Mouse (Mus musculus): ENCODE results near the gene Ankrd66. TPM values are rescaled to one million over a fixed set of nuclear protein-coding genes. Genes with fewer than 3 reads are reported as not detected.
"Not testable (repeated sequence)": the region's sequence is repeated elsewhere in the genome, so short reads cannot be mapped to it uniquely, and the experiment has no call there.

Ankrd66 gene
- polyA plus RNA-seq, 1 experiment from 2014 or later, result 0.42 TPM

- Histone ChIP-seq H3K27ac (replicated peaks) (no peak overlapping the region), H3K9ac (replicated peaks) (no peak overlapping the region), H3K4me1 (no peaks in the 10 kb centered on the region), H3K4me2 (no peak overlapping the region), H3K36me3 (no peaks in the 10 kb centered on the region), H3K4me3 (replicated peaks) (no peak overlapping the region), H3K27me3 (replicated peaks) (no peaks in the 10 kb centered on the region), H3K9me3 (replicated peaks) (no peaks in the 10 kb centered on the region)
- 88% methylated on average over 5 of the region's 5 CpGs for WGBS
- ATAC-seq (ENCODE audit: low FRiP score), result no peak
These were observed 47.9 kb downstream of the Ankrd66 start for GRCm38 (mm10) chr17:43495502-43495901.

GRCm38 (mm10) chr17:43490371-43490770, 53.1 kb downstream of the Ankrd66 start:
- H3K4me1 ChIP-seq; H3K9ac ChIP-seq (replicated peaks); H3K4me3 ChIP-seq (replicated peaks); H3K36me3 ChIP-seq; ATAC-seq (ENCODE audit: low FRiP score); H3K27me3 ChIP-seq (replicated peaks); H3K9me3 ChIP-seq (replicated peaks); H3K4me2 ChIP-seq; H3K27ac ChIP-seq (replicated peaks): not testable (repeated sequence)
- 95% methylated on average over 10 of the region's 10 CpGs for WGBS

- WGBS, result 83% methylated on average over 2 of the region's 2 CpGs
- Histone ChIP-seq H3K9ac (replicated peaks) (no peak overlapping the region), H3K36me3 (no peaks in the 10 kb centered on the region), H3K9me3 (replicated peaks) (no peaks in the 10 kb centered on the region), H3K4me2 (no peak overlapping the region), H3K27ac (replicated peaks) (no peak overlapping the region), H3K4me1 (no peaks in the 10 kb centered on the region), H3K4me3 (replicated peaks) (no peak overlapping the region), H3K27me3 (replicated peaks) (no peaks in the 10 kb centered on the region)
- ATAC-seq (ENCODE audit: low FRiP score), result no peak
These were observed 54.8 kb downstream of the Ankrd66 start for GRCm38 (mm10) chr17:43488439-43489151.

- no peaks in the 10 kb centered on the region for H3K36me3 ChIP-seq
- no peak overlapping the region for H3K9ac ChIP-seq (replicated peaks)
- H3K27ac ChIP-seq (replicated peaks), result no peak overlapping the region
- H3K4me1 ChIP-seq, result no peaks in the 10 kb centered on the region
- H3K9me3 ChIP-seq (replicated peaks), result no peaks in the 10 kb centered on the region
- H3K27me3 ChIP-seq (replicated peaks), result no peaks in the 10 kb centered on the region
- no peak overlapping the region for H3K4me3 ChIP-seq (replicated peaks)
- no peak for ATAC-seq (ENCODE audit: low FRiP score)
- 79% methylated on average over 3 of the region's 3 CpGs for WGBS
- H3K4me2 ChIP-seq, result no peak overlapping the region
These were observed 57.5 kb downstream of the Ankrd66 start for GRCm38 (mm10) chr17:43485982-43486381.

Other genes with a start within 250 kb of the Ankrd66 start
- gene Adgrf5, start 183.2 kb downstream of the Ankrd66 start, polyA plus RNA-seq (2015; fragmentation: Nextera tagmentation; extraction: Ambion mirVana), result 7.3 and 9.4 TPM in 2 replicates
- gene Mep1a, start 40.8 kb downstream of the Ankrd66 start, polyA plus RNA-seq (2015; fragmentation: Nextera tagmentation; extraction: Ambion mirVana), result 0.06 and 6.6 TPM in 2 replicates
- gene Pla2g7, start 24.5 kb upstream of the Ankrd66 start, polyA plus RNA-seq (2015; fragmentation: Nextera tagmentation; extraction: Ambion mirVana), result 66.6 and 72.6 TPM in 2 replicates
- gene Tdrd6, start 86.7 kb upstream of the Ankrd66 start, polyA plus RNA-seq (2015; fragmentation: Nextera tagmentation; extraction: Ambion mirVana), result 0.55 and 0.81 TPM in 2 replicates
- gene Slc25a27, start 123.6 kb upstream of the Ankrd66 start, polyA plus RNA-seq (2015; fragmentation: Nextera tagmentation; extraction: Ambion mirVana), result 87.0 and 107 TPM in 2 replicates
- 8.7 and 11.5 TPM in 2 replicates for gene Cyp39a1, start 123.8 kb upstream of the Ankrd66 start, polyA plus RNA-seq (2015; fragmentation: Nextera tagmentation; extraction: Ambion mirVana)

Measured in neural tube, embryonic 15.5 days (tissue).